Mouse (Mus musculus) ES-Bruce4 (cell line): ENCODE results near the gene Psma6.

ENCODE experiments used
- CTCF ChIP-seq: IDR thresholded peaks from one replicate; pipeline ENCODE4 v1.8.1; 2011; ENCODE audit warnings: low read depth, low read length
- EP300 ChIP-seq: IDR thresholded peaks from 2 replicates; pipeline ENCODE4 v1.6.1; 2011; ENCODE audit warnings: low read depth, low read length; ENCODE audit not compliant: insufficient read depth

DNA sequence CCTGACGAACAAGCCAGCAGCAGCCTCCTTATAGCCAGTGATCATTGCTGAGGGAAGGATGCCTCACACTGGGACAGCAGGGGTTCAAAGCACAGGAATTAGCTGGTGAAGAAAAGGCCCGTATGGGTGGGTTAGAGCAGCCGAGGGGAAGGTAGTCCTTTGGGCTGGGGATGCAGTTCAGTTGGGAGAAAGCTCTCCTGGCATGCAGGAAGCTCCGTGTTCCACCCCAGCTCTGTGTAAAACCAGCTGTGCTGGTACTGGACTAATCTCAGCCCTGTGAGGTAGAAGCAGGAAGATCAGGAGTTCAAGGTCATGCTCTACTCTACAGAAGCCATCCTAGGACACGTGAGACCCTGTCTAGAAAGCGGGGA, 6.4 kb upstream of the Psma6 start:
- TF ChIP-seq EP300 (peak; percentile 90), CTCF (no peak)
